Mouse (Mus musculus) embryonic fibroblast, embryonic 13.5 days (primary cell): ENCODE measurements around the gene Hilpda.

Experiments used
- CTCF ChIP-seq: IDR thresholded peaks from 2 replicates; pipeline ENCODE4 v1.5.1; 2011; ENCODE audit warnings: mild to moderate bottlenecking, control low read depth, low read length, moderate library complexity, borderline replicate concordance; ENCODE audit not compliant: insufficient read depth
- POLR2A ChIP-seq: IDR thresholded peaks from 2 replicates; pipeline ENCODE4 v1.6.1; 2011; ENCODE audit warnings: low read depth, mild to moderate bottlenecking, control low read depth, low read length, moderate library complexity

DNA sequence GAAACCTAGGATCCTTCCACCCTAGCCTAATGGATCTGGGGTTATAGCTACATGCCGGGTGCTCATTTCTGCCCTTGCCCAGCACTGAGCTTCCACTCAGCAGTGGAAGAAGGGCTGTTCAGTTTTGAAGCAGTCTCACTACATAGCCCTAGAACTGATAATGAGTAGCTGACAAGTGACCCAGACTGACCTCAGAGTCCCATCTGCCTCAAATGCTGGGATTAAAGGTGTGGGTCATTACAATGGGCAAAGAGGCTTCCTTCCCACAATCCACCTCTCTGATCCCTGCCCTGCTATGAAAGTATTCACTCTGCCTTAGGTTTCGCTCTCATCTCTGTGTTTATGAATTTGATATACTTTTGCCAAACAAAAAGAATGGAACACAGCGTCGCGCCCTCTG is 4.5 kb downstream of the Hilpda start:
- TF ChIP-seq POLR2A: no peak
- TF ChIP-seq CTCF: no peak
